Mouse (Mus musculus) c-Kit-negative CD71-positive TER-119-positive erythroid progenitor cells, embryonic 14.5 days (primary cell): ENCODE results near the gene Olfr805.

ENCODE experiments used
- DNase-seq: peaks from one replicate; pipeline ENCODE4 v3.0.0-alpha.2; 2013; ENCODE audit warnings: low read depth, low spot score

Gene Olfr805

DNA sequence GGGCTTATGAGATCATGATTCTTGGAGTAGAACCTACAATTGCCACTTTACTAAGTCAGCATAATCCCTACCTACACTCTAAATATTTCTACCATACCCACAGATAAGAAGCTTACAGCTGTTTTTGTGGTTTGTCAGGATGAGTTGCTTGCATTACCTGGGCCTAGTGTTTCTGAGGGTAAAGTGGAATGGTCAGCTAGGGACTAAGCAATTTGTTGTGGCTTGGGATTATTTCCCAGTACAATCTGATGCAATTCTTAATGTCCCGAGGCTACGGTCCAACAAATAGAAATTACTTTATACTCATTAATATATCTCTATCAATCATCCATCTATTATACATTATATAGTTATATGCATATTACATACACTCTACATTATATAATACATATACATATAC, at the start of gene Olfr805:
TSS of gene Olfr805 (minus strand) at position 101 of the 400 bp plus-strand sequence.
- DNase-seq, result no peak

DNA sequence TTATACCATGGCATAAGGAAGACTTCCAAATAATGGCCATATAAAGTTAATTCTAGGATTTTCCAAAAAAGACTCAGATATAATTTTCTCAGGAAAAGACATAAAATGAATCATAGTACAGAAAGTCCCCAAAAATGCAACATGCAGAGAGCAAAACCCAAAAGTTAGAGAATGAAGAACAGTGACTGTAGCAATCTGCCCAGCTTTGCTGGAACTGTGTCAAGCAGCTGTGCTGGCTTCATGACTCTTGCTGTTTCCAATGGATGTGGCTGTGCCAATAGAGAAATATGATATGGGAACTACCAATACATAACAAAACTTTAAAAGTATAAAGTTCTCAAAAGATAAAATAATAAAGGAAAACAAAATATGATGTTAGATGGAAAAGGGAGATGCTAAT, 48.9 kb upstream of the Olfr805 start:
- DNase-seq, result no peak

- DNase-seq, result no peak
Measured at GRCm38 (mm10) chr10:129774338-129774737, 45.2 kb upstream of the Olfr805 start, which contains the start of gene Olfr809. Gene Olfr809 (plus strand): TSS chr10:129774638.

DNA sequence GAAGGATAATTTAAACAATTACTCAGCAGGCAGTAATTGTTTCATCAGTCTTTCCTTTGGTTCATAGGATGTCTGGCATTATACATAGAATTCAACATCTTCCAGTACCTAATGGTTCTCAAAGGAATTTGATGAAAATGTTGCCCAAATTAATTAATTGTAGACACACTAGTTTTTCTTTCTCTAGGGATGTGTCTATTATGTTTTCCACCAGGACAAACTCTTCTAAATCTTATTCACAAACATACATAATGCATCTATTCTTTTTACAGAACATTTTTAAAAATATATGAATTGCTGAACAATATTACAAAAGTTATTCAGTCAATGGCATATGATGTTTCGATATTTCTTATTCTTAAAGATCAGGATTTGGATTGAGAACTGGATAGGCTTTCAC, 36.0 kb upstream of the Olfr805 start, which contains the start of gene Olfr808:
TSS of gene Olfr808 (plus strand) at position 301 of the 400 bp plus-strand sequence.
- no peak for DNase-seq

GRCm38 (mm10) chr10:129757693-129758092, 28.5 kb upstream of the Olfr805 start, which contains the start of gene Olfr807:
Gene Olfr807 (minus strand): TSS chr10:129757793.
- no peak for DNase-seq

- no peak for DNase-seq
Measured at GRCm38 (mm10) chr10:129741821-129742220, 12.6 kb upstream of the Olfr805 start, which contains the start of gene Olfr806. Gene Olfr806 (minus strand): TSS chr10:129741921.

DNA sequence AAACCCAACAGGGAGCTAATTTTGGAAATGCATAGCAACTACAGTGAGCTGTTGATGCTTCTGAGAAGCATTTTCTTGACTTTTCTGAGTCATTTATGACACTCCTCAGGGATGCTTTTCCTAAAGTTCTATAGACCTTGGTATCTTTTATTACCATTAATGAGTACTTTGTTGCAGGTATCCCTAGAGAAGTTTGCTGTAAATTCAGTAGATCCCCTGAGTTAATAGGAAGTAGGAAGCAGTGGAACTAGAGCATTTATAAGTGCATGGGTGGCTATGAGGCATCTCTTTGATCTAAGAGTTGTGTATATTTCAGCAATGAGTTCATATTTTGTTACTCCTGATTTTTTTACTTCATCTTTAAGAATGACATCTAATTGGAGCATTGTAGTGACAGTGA, 26.3 kb downstream of the Olfr805 start, which contains the start of gene Olfr804:
TSS of gene Olfr804 (plus strand) at position 301 of the 400 bp plus-strand sequence.
- DNase-seq, result no peak

DNA sequence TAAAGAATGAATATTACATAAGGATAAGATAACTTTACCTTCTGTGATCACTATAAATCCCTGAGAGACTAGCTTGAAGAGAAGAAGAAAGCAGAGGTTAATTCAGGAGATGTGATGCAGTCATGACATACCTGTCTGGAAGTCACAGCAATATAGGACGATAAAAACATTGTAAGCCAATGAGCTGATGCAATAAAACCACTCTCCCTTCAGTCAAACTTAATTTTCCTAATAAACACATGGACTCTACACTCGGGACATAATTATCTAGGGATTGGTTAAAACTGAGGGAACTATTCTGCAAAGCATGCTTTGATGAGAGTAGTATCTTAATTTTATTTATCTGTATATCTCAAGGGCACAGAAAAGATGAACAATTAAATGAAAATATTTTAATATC, 35.0 kb downstream of the Olfr805 start, which contains the start of gene Olfr803:
TSS of gene Olfr803 (minus strand) at position 101 of the 400 bp plus-strand sequence.
- DNase-seq, result no peak

DNA sequence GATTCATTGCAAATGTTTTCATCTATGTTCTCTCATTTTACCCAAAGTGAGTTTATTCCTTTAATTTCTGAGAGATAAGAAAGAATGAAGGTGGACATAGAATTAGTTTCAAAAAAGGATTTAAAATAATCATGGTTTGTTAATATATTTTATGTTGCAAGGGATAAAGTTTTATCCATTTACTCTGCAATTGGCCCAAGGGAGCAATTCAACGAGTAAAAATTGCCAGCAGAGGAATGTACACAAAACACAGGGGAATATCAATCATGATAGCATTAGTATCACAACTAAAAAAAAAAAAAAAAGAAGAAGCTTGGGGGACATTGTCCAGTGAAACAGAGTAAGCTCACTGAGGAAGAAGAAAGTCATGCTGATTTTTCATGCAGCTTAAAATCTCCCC, 41.1 kb downstream of the Olfr805 start, which contains the start of gene Olfr802:
TSS of gene Olfr802 (minus strand) at position 101 of the 400 bp plus-strand sequence.
- DNase-seq, result no peak

- DNase-seq, result no peak
Measured at GRCm38 (mm10) chr10:129673765-129674164, 55.4 kb downstream of the Olfr805 start, which contains the start of gene Olfr801. Gene Olfr801 (minus strand): TSS chr10:129673865.
